Mouse (Mus musculus) liver, adult 2 months (tissue): ENCODE data around the gene Prdm15.

Experiments
- CTCF ChIP-seq: fragments of 200-500 bp; IDR thresholded peaks from 2 replicates; pipeline ENCODE4 v1.5.1; 2011; ENCODE audit warnings: low read depth, low read length, control low read depth
- POLR2A ChIP-seq: fragments of 200-500 bp; IDR thresholded peaks from 2 replicates; pipeline ENCODE4 v1.6.1; 2011; ENCODE audit warnings: low read length, control low read depth; ENCODE audit not compliant: insufficient read depth; ENCODE audit errors: extremely low read depth

DNA sequence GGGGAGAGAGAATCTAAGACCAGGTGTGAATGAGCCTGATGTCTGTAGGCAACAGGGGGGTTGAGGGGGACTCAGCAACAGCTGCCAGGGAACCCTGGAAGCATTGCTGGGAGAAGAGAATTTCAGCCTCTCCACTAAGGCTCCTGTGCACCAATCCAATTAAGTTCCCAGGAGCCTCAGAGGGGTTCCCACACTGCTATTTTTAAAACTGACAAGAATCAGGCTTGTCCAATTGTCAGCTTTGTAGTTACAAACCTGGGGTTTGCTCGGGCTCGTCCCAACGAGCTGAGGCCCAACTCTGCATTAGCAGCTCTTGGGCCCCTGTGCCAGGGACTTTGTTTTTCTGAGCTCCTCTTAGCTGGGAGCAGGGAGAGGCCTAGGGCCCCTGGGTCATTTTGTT is 92.0 kb downstream of the Prdm15 start:
- TF ChIP-seq CTCF (no peak), POLR2A (no peak)
